Mouse (Mus musculus) ES-Bruce4 (cell line): ENCODE measurements around the gene Cygb.

Experiments used
- CTCF ChIP-seq: IDR thresholded peaks from one replicate; pipeline ENCODE4 v1.8.1; 2011; ENCODE audit warnings: low read depth, low read length
- EP300 ChIP-seq: IDR thresholded peaks from 2 replicates; pipeline ENCODE4 v1.6.1; 2011; ENCODE audit warnings: low read depth, low read length; ENCODE audit not compliant: insufficient read depth
- POLR2A ChIP-seq: IDR thresholded peaks from one replicate; pipeline ENCODE4 v1.8.1; 2011; ENCODE audit warnings: low read length; ENCODE audit not compliant: insufficient read depth

- TF ChIP-seq EP300 (no peak), POLR2A (no peak), CTCF (no peak)
These were observed 27.0 kb upstream of the Cygb start for GRCm38 (mm10) chr11:116681147-116681546.
